Mouse (Mus musculus): ENCODE measurements around the gene Tdp2. TPM values are rescaled to one million over a fixed set of nuclear protein-coding genes. Genes with fewer than 3 reads are reported as not detected.

Tdp2 gene
- polyA plus RNA-seq, 1 experiment from 2014 or later = 45.7 TPM

GRCm38 (mm10) chr13:24862520-24862919, 31.0 kb downstream of the Tdp2 start:
- Histone ChIP-seq H3K36me3 (0 out of 2 replicates have a peak, but pooled peaks cover 4% of the 10 kb centered on the region), H3K27ac (no peak overlapping the region), H3K9ac (replicated peaks) (no peak overlapping the region), H3K4me3 (replicated peaks) (no peak overlapping the region), H3K27me3 (no peaks in the 10 kb centered on the region), H3K4me2 (replicated peaks) (no peak overlapping the region), H3K4me1 (replicated peaks) (no peaks in the 10 kb centered on the region), H3K9me3 (no peaks in the 10 kb centered on the region)
- ATAC-seq = no peak
- 57% methylated on average over 7 of the region's 7 CpGs for WGBS

GRCm38 (mm10) chr13:24866430-24867402, 35.2 kb downstream of the Tdp2 start:
- WGBS = 71% methylated on average over 9 of the region's 9 CpGs
- no peaks in the 10 kb centered on the region for H3K9me3 ChIP-seq
- H3K36me3 ChIP-seq = no peaks in the 10 kb centered on the region
- no peak overlapping the region for H3K4me3 ChIP-seq (replicated peaks)
- no peak overlapping the region for H3K4me2 ChIP-seq (replicated peaks)
- no peak overlapping the region for H3K9ac ChIP-seq (replicated peaks)
- H3K27me3 ChIP-seq = no peaks in the 10 kb centered on the region
- no peak overlapping the region for H3K27ac ChIP-seq
- H3K4me1 ChIP-seq (replicated peaks) = no peaks in the 10 kb centered on the region
- ATAC-seq = no peak

GRCm38 (mm10) chr13:24867789-24868188, 36.3 kb downstream of the Tdp2 start:
- Histone ChIP-seq H3K9ac (replicated peaks) (no peak overlapping the region), H3K27ac (no peak overlapping the region), H3K27me3 (no peaks in the 10 kb centered on the region), H3K9me3 (no peaks in the 10 kb centered on the region), H3K36me3 (no peaks in the 10 kb centered on the region), H3K4me2 (replicated peaks) (no peak overlapping the region), H3K4me3 (replicated peaks) (no peak overlapping the region), H3K4me1 (replicated peaks) (no peaks in the 10 kb centered on the region)
- WGBS = 93% methylated on average over 10 of the region's 10 CpGs
- ATAC-seq = no peak

GRCm38 (mm10) chr13:24868233-24868632, 36.8 kb downstream of the Tdp2 start:
- 91% methylated on average over 7 of the region's 7 CpGs for WGBS
- no peak overlapping the region for H3K4me2 ChIP-seq (replicated peaks)
- H3K27me3 ChIP-seq = no peaks in the 10 kb centered on the region
- no peak overlapping the region for H3K9ac ChIP-seq (replicated peaks)
- no peak for ATAC-seq
- no peaks in the 10 kb centered on the region for H3K9me3 ChIP-seq
- H3K36me3 ChIP-seq = no peaks in the 10 kb centered on the region
- no peak overlapping the region for H3K27ac ChIP-seq
- H3K4me1 ChIP-seq (replicated peaks) = no peaks in the 10 kb centered on the region
- no peak overlapping the region for H3K4me3 ChIP-seq (replicated peaks)

GRCm38 (mm10) chr13:24879359-24880040, 48.0 kb downstream of the Tdp2 start:
- Histone ChIP-seq H3K9ac (replicated peaks) (no peak overlapping the region), H3K36me3 (peaks cover 7% of the 10 kb centered on the region), H3K9me3 (no peaks in the 10 kb centered on the region), H3K4me1 (replicated peaks) (no peaks in the 10 kb centered on the region), H3K4me3 (replicated peaks) (no peak overlapping the region), H3K27ac (no peak overlapping the region), H3K4me2 (replicated peaks) (no peak overlapping the region), H3K27me3 (no peaks in the 10 kb centered on the region)
- no peak for ATAC-seq
- 88% methylated on average over 15 of the region's 15 CpGs for WGBS

- H3K9ac ChIP-seq (replicated peaks) = no peak overlapping the region
- no peaks in the 10 kb centered on the region for H3K4me1 ChIP-seq (replicated peaks)
- no peak for ATAC-seq
- 88% methylated on average over 6 of the region's 6 CpGs for WGBS
- H3K36me3 ChIP-seq = peaks cover 9% of the 10 kb centered on the region
- no peak overlapping the region for H3K4me2 ChIP-seq (replicated peaks)
- no peak overlapping the region for H3K27ac ChIP-seq
- no peak overlapping the region for H3K4me3 ChIP-seq (replicated peaks)
- no peaks in the 10 kb centered on the region for H3K27me3 ChIP-seq
- H3K9me3 ChIP-seq = no peaks in the 10 kb centered on the region
Measured at GRCm38 (mm10) chr13:24880208-24880607, 48.7 kb downstream of the Tdp2 start.

GRCm38 (mm10) chr13:24880704-24881103, 49.2 kb downstream of the Tdp2 start:
- no peak for ATAC-seq
- 94% methylated on average over 5 of the region's 5 CpGs for WGBS
- H3K27ac ChIP-seq = no peak overlapping the region

GRCm38 (mm10) chr13:24882411-24882810, 50.9 kb downstream of the Tdp2 start:
- H3K4me2 ChIP-seq (replicated peaks) = no peak overlapping the region
- no peaks in the 10 kb centered on the region for H3K9me3 ChIP-seq
- WGBS = 96% methylated on average over 6 of the region's 6 CpGs
- H3K4me3 ChIP-seq (replicated peaks) = no peak overlapping the region
- peaks cover 9% of the 10 kb centered on the region for H3K36me3 ChIP-seq
- H3K9ac ChIP-seq (replicated peaks) = no peak overlapping the region
- H3K4me1 ChIP-seq (replicated peaks) = no peaks in the 10 kb centered on the region
- H3K27me3 ChIP-seq = no peaks in the 10 kb centered on the region
- no peak overlapping the region for H3K27ac ChIP-seq
- no peak for ATAC-seq

More at GRCm38 (mm10) chr13:24880704-24881103, 49.2 kb downstream of the Tdp2 start:
- Histone ChIP-seq H3K4me1 (replicated peaks) (no peaks in the 10 kb centered on the region), H3K4me3 (replicated peaks) (no peak overlapping the region), H3K36me3 (peaks cover 9% of the 10 kb centered on the region), H3K9me3 (no peaks in the 10 kb centered on the region), H3K9ac (replicated peaks) (no peak overlapping the region), H3K4me2 (replicated peaks) (no peak overlapping the region), H3K27me3 (no peaks in the 10 kb centered on the region)

- no peak overlapping the region for H3K4me2 ChIP-seq (replicated peaks)
- no peaks in the 10 kb centered on the region for H3K9me3 ChIP-seq
- WGBS = 74% methylated on average over 1 of the region's 1 CpGs
- ATAC-seq = no peak
- H3K27me3 ChIP-seq = no peaks in the 10 kb centered on the region
- H3K4me1 ChIP-seq (replicated peaks) = no peaks in the 10 kb centered on the region
- H3K27ac ChIP-seq = no peak overlapping the region
- H3K4me3 ChIP-seq (replicated peaks) = no peak overlapping the region
- 0 out of 2 replicates have a peak, but pooled peaks cover 2% of the 10 kb centered on the region for H3K36me3 ChIP-seq
- H3K9ac ChIP-seq (replicated peaks) = no peak overlapping the region
Measured at GRCm38 (mm10) chr13:24889554-24889953, 58.1 kb downstream of the Tdp2 start.

Other genes with a start within 250 kb of the Tdp2 start
- gene Ripor2, start 249.5 kb upstream of the Tdp2 start, polyA plus RNA-seq (2015; fragmentation: Nextera tagmentation; extraction: Ambion mirVana) = 22.3 and 29.1 TPM in 2 replicates
- not detected in 2 replicates for gene Armh2, start 90.4 kb upstream of the Tdp2 start, polyA plus RNA-seq (2015; fragmentation: Nextera tagmentation; extraction: Ambion mirVana)
- gene Gmnn, start 69.8 kb upstream of the Tdp2 start, polyA plus RNA-seq (2015; fragmentation: Nextera tagmentation; extraction: Ambion mirVana) = 43.9 and 45.7 TPM in 2 replicates
- gene BC005537, start 30.0 kb upstream of the Tdp2 start, polyA plus RNA-seq (2015; fragmentation: Nextera tagmentation; extraction: Ambion mirVana) = 24.0 and 27.3 TPM in 2 replicates
- 45.6 and 46.3 TPM in 2 replicates for gene Acot13, start 139 bp upstream of the Tdp2 start, polyA plus RNA-seq (2015; fragmentation: Nextera tagmentation; extraction: Ambion mirVana)
- gene D130043K22Rik, start 13.5 kb downstream of the Tdp2 start, polyA plus RNA-seq (2015; fragmentation: Nextera tagmentation; extraction: Ambion mirVana) = 2.6 and 2.7 TPM in 2 replicates
- 7.5 and 7.9 TPM in 2 replicates for gene Aldh5a1, start 106.0 kb downstream of the Tdp2 start, polyA plus RNA-seq (2015; fragmentation: Nextera tagmentation; extraction: Ambion mirVana)
- 0.63 and 1.3 TPM in 2 replicates for gene Gpld1, start 111.5 kb downstream of the Tdp2 start, polyA plus RNA-seq (2015; fragmentation: Nextera tagmentation; extraction: Ambion mirVana)
- gene Mrs2, start 188.7 kb downstream of the Tdp2 start, polyA plus RNA-seq (2015; fragmentation: Nextera tagmentation; extraction: Ambion mirVana) = 18.6 and 19.3 TPM in 2 replicates
- 2.8 and 3.0 TPM in 2 replicates for gene Dcdc2a, start 224.3 kb downstream of the Tdp2 start, polyA plus RNA-seq (2015; fragmentation: Nextera tagmentation; extraction: Ambion mirVana)